Comparison of ENCODE assay signal across 26 mouse cellular contexts in genomic region chr13:34934931-34935644, GRCm38 (mm10). TPM values are rescaled to one million over a fixed set of nuclear protein-coding genes. Genes with fewer than 3 reads are reported as not detected.
DNase-seq lines count a peak whose midpoint lies in the region; ATAC-seq and TF ChIP-seq lines count a peak whose summit lies in the region.
"Had no signal": no experiment of that assay in that cellular context is flagged by ENCODE, and none has a peak within 500 bp of the region (broad histone marks: within the 10 kb centered on the region; RNA-seq: fewer than 3 reads in every experiment).

No protein-coding gene starts in this region.

- H3K9ac ChIP-seq in forebrain, embryonic 15.5 days (replicated peaks), result no peak overlapping the region
- H3K9ac ChIP-seq in forebrain, embryonic 11.5 days (ENCODE audit: low read length), result no peak overlapping the region
- no peak overlapping the region for H3K9ac ChIP-seq in limb, embryonic 14.5 days (ENCODE audit: low read depth, low read length, severe bottlenecking)
- H3K9ac ChIP-seq in forebrain, embryonic 16.5 days (replicated peaks; ENCODE audit: low read depth, low read length), result no peak overlapping the region
- H3K9ac ChIP-seq: embryonic facial prominence, embryonic 15.5 days; neural tube, embryonic 12.5 days had no signal

- H3K27me3 ChIP-seq in forebrain, embryonic 15.5 days, result no peaks in the 10 kb centered on the region
- H3K27me3 ChIP-seq in forebrain, embryonic 11.5 days (ENCODE audit: control insufficient read depth, insufficient read depth, low read length), result no peaks in the 10 kb centered on the region
- no peaks in the 10 kb centered on the region for H3K27me3 ChIP-seq in limb, embryonic 14.5 days (ENCODE audit: control insufficient read depth, insufficient read depth, low read length)
- H3K27me3 ChIP-seq in limb, embryonic 10.5 days (ENCODE audit: low read depth, poor library complexity, severe bottlenecking), result no peaks in the 10 kb centered on the region
- H3K27me3 ChIP-seq in forebrain, embryonic 16.5 days (replicated peaks; ENCODE audit: control insufficient read depth, insufficient read depth, low read length), result no peaks in the 10 kb centered on the region
- H3K27me3 ChIP-seq: embryonic facial prominence, embryonic 15.5 days; neural tube, embryonic 12.5 days had no signal

- TF ChIP-seq POLR2A in limb, embryonic 14.5 days (IDR thresholded peaks at IDR 0.05; ENCODE audit: borderline replicate concordance, extremely low read depth, insufficient read depth, insufficient read length), result no peak

- no peaks in the 10 kb centered on the region for H3K36me3 ChIP-seq in forebrain, embryonic 15.5 days
- no peaks in the 10 kb centered on the region for H3K36me3 ChIP-seq in forebrain, embryonic 11.5 days (ENCODE audit: control insufficient read depth, insufficient read depth, low read length)
- no peaks in the 10 kb centered on the region for H3K36me3 ChIP-seq in limb, embryonic 14.5 days (ENCODE audit: control insufficient read depth, insufficient read depth, low read length)
- H3K36me3 ChIP-seq in limb, embryonic 10.5 days, result no peaks in the 10 kb centered on the region
- H3K36me3 ChIP-seq in forebrain, embryonic 16.5 days (ENCODE audit: control insufficient read depth, insufficient read depth), result no peaks in the 10 kb centered on the region
- H3K36me3 ChIP-seq: embryonic facial prominence, embryonic 15.5 days; hindbrain, embryonic 10.5 days; neural tube, embryonic 12.5 days had no signal

- DNase-seq in forebrain, embryonic 11.5 days (ENCODE audit: low spot score), result no peak
- DNase-seq in limb, embryonic 14.5 days (ENCODE audit: low spot score), result peak; percentile 44
- no peak for DNase-seq in limb, embryonic 10.5 days (ENCODE audit: low spot score)
- DNase-seq in brain, adult 2 months (ENCODE audit: low read depth, low spot score), result peak; percentile 34
- no peak for DNase-seq in gastrocnemius, postnatal 25 days
- DNase-seq in T-cell, adult 2 months (ENCODE audit: low spot score), result no peak
- DNase-seq: B cell, adult 2 months; cerebellum, adult 9-11 months; kidney, adult 2 months; kidney, postnatal 10 days; lung, adult 18-20 months; lung, postnatal 4 days; thymus, postnatal 25 days had no signal

- H3K9me3 ChIP-seq in forebrain, embryonic 15.5 days, result no peaks in the 10 kb centered on the region
- no peaks in the 10 kb centered on the region for H3K9me3 ChIP-seq in forebrain, embryonic 11.5 days (ENCODE audit: control insufficient read depth, low read length)
- no peaks in the 10 kb centered on the region for H3K9me3 ChIP-seq in limb, embryonic 14.5 days (ENCODE audit: control insufficient read depth, low read length)
- H3K9me3 ChIP-seq in limb, embryonic 10.5 days (replicated peaks), result no peaks in the 10 kb centered on the region
- H3K9me3 ChIP-seq in forebrain, embryonic 16.5 days (ENCODE audit: control insufficient read depth, low read length), result no peaks in the 10 kb centered on the region
- H3K9me3 ChIP-seq: embryonic facial prominence, embryonic 15.5 days; hindbrain, embryonic 10.5 days; neural tube, embryonic 12.5 days had no signal

- peak; percentile 76 for ATAC-seq in forebrain, embryonic 15.5 days (replicated peaks)
- ATAC-seq in forebrain, embryonic 11.5 days (replicated peaks; ENCODE audit: low FRiP score), result no peak
- no peak; the same call in 1 of the 2 replicates for ATAC-seq in limb, embryonic 14.5 days (ENCODE audit: low FRiP score, low read depth)
- peak; percentile 81 for ATAC-seq in forebrain, embryonic 16.5 days

- H3K27ac ChIP-seq in forebrain, embryonic 15.5 days (replicated peaks), result peak overlapping the region; percentile 32; the same call in 1 of the 2 replicates
- H3K27ac ChIP-seq in forebrain, embryonic 11.5 days (ENCODE audit: low read depth, low read length), result no peak overlapping the region
- H3K27ac ChIP-seq in limb, embryonic 14.5 days (replicated peaks; ENCODE audit: low read depth, low read length), result no peak overlapping the region
- no peak overlapping the region for H3K27ac ChIP-seq in limb, embryonic 10.5 days
- H3K27ac ChIP-seq in forebrain, embryonic 16.5 days (ENCODE audit: low read length), result no peak overlapping the region
- H3K27ac ChIP-seq: embryonic facial prominence, embryonic 15.5 days; hindbrain, embryonic 10.5 days; neural tube, embryonic 12.5 days had no signal

- no peak overlapping the region for H3K4me3 ChIP-seq in forebrain, embryonic 15.5 days
- no peak overlapping the region for H3K4me3 ChIP-seq in forebrain, embryonic 11.5 days (ENCODE audit: low read depth, low read length)
- no peak overlapping the region for H3K4me3 ChIP-seq in limb, embryonic 14.5 days (replicated peaks; ENCODE audit: low read length)
- no peak overlapping the region for H3K4me3 ChIP-seq in limb, embryonic 10.5 days
- no peak overlapping the region for H3K4me3 ChIP-seq in forebrain, embryonic 16.5 days (replicated peaks; ENCODE audit: low read length)
- H3K4me3 ChIP-seq: embryonic facial prominence, embryonic 15.5 days; hindbrain, embryonic 10.5 days; neural tube, embryonic 12.5 days had no signal

- WGBS in forebrain, embryonic 15.5 days, result 55% methylated on average over 10 of the region's 10 CpGs
- WGBS in forebrain, embryonic 11.5 days, result 84% methylated on average over 10 of the region's 10 CpGs
- 43% methylated on average over 10 of the region's 10 CpGs for WGBS in limb, embryonic 14.5 days
- WGBS in limb, embryonic 10.5 days, result 86% methylated on average over 10 of the region's 10 CpGs
- WGBS in forebrain, embryonic 16.5 days, result 47% methylated on average over 10 of the region's 10 CpGs

- no peaks in the 10 kb centered on the region for H3K4me1 ChIP-seq in forebrain, embryonic 15.5 days
- H3K4me1 ChIP-seq in forebrain, embryonic 11.5 days (replicated peaks; ENCODE audit: control insufficient read depth, insufficient read depth, low read length), result no peaks in the 10 kb centered on the region
- H3K4me1 ChIP-seq in limb, embryonic 14.5 days (ENCODE audit: control insufficient read depth, insufficient read depth, low read length), result no peaks in the 10 kb centered on the region
- H3K4me1 ChIP-seq in limb, embryonic 10.5 days, result no peaks in the 10 kb centered on the region
- H3K4me1 ChIP-seq in forebrain, embryonic 16.5 days (replicated peaks; ENCODE audit: control insufficient read depth, insufficient read depth, low read length), result no peaks in the 10 kb centered on the region; the same call in 1 of the 2 replicates
- H3K4me1 ChIP-seq: embryonic facial prominence, embryonic 15.5 days; hindbrain, embryonic 10.5 days; neural tube, embryonic 12.5 days had no signal

- H3K4me2 ChIP-seq in forebrain, embryonic 15.5 days (replicated peaks), result no peak overlapping the region
- H3K4me2 ChIP-seq in forebrain, embryonic 11.5 days (ENCODE audit: low read depth, low read length, severe bottlenecking), result no peak overlapping the region
- H3K4me2 ChIP-seq in limb, embryonic 14.5 days (replicated peaks; ENCODE audit: low read depth, low read length, severe bottlenecking), result no peak overlapping the region
- no peak overlapping the region for H3K4me2 ChIP-seq in forebrain, embryonic 16.5 days (ENCODE audit: low read length)
- H3K4me2 ChIP-seq: embryonic facial prominence, embryonic 15.5 days; liver, embryonic 11.5 days; neural tube, embryonic 12.5 days had no signal

RNA-seq across cellular contexts. Expression of gene 4933417A18Rik, which starts 10.9 kb away (rescaled TPM):
- polyA plus RNA-seq in forebrain, embryonic 15.5 days (2015; fragmentation: Nextera tagmentation; extraction: Ambion mirVana), result not detected in 2 replicates
- polyA plus RNA-seq in forebrain, embryonic 11.5 days (2014; fragmentation: Nextera tagmentation; extraction: Ambion mirVana), result not detected in 2 replicates
- not detected in 2 replicates for polyA plus RNA-seq in limb, embryonic 14.5 days (2012; rRNA removed)
- polyA plus RNA-seq in limb, embryonic 14.5 days (2014; fragmentation: Nextera tagmentation; extraction: Ambion mirVana), result not detected in 2 replicates
- not detected in 2 replicates for polyA plus RNA-seq in limb, embryonic 10.5 days (2016; fragmentation: Nextera tagmentation; extraction: Ambion mirVana)
- polyA plus RNA-seq in forebrain, embryonic 16.5 days (2015; fragmentation: Nextera tagmentation; extraction: Ambion mirVana), result not detected in 2 replicates
- total RNA-seq in gastrocnemius, postnatal 25 days (2021), result not detected
- total RNA-seq: adrenal gland, adult 18-20 months; adrenal gland, postnatal 4 days; gastrocnemius, postnatal 4 days; layer of hippocampus, postnatal 10 days; left cerebral cortex, postnatal 36 days had no signal
- polyA plus RNA-seq: embryonic facial prominence, embryonic 15.5 days; heart, embryonic 16.5 days; hindbrain, embryonic 10.5 days; kidney, adult 2 months; liver, embryonic 11.5 days; neural tube, embryonic 12.5 days; small intestine, adult 2 months had no signal

RNA-seq across cellular contexts. Expression of gene Fam217a, which starts 11.0 kb away (rescaled TPM):
- 0.71 and 0.97 TPM in 2 replicates for polyA plus RNA-seq in forebrain, embryonic 15.5 days (2015; fragmentation: Nextera tagmentation; extraction: Ambion mirVana)
- 0.60 and 0.69 TPM in 2 replicates for polyA plus RNA-seq in forebrain, embryonic 11.5 days (2014; fragmentation: Nextera tagmentation; extraction: Ambion mirVana)
- polyA plus RNA-seq in limb, embryonic 14.5 days (2012; rRNA removed), result 0.76 and 1.2 TPM in 2 replicates
- polyA plus RNA-seq in limb, embryonic 14.5 days (2014; fragmentation: Nextera tagmentation; extraction: Ambion mirVana), result 0.73 and 1.0 TPM in 2 replicates
- polyA plus RNA-seq in limb, embryonic 10.5 days (2016; fragmentation: Nextera tagmentation; extraction: Ambion mirVana), result 0.70 and 1.3 TPM in 2 replicates
- polyA plus RNA-seq in forebrain, embryonic 16.5 days (2015; fragmentation: Nextera tagmentation; extraction: Ambion mirVana), result 0.30 and 0.65 TPM in 2 replicates
- total RNA-seq in gastrocnemius, postnatal 25 days (2021), result not detected
- polyA plus RNA-seq: small intestine, adult 2 months had no signal

RNA-seq across cellular contexts. Expression of gene Eci3, which starts 28.5 kb away (rescaled TPM):
- 0.15 and 0.41 TPM in 2 replicates for polyA plus RNA-seq in forebrain, embryonic 15.5 days (2015; fragmentation: Nextera tagmentation; extraction: Ambion mirVana)
- 0.43 and 0.59 TPM in 2 replicates for polyA plus RNA-seq in forebrain, embryonic 11.5 days (2014; fragmentation: Nextera tagmentation; extraction: Ambion mirVana)
- polyA plus RNA-seq in limb, embryonic 14.5 days (2012; rRNA removed), result 0.78 and 0.94 TPM in 2 replicates
- polyA plus RNA-seq in limb, embryonic 14.5 days (2014; fragmentation: Nextera tagmentation; extraction: Ambion mirVana), result 1.2 TPM in 2 replicates
- 0.15 TPM in 1 of 2 replicates, not detected in the other for polyA plus RNA-seq in limb, embryonic 10.5 days (2016; fragmentation: Nextera tagmentation; extraction: Ambion mirVana)
- polyA plus RNA-seq in forebrain, embryonic 16.5 days (2015; fragmentation: Nextera tagmentation; extraction: Ambion mirVana), result 0.42 TPM in 1 of 2 replicates, not detected in the other
- under 1 TPM; 0.75 to 0.90 TPM for total RNA-seq in gastrocnemius, postnatal 25 days (2021)

RNA-seq across cellular contexts. Expression of gene Prpf4b, which starts 60.0 kb away (rescaled TPM):
- 68.4 and 69.6 TPM in 2 replicates for polyA plus RNA-seq in forebrain, embryonic 15.5 days (2015; fragmentation: Nextera tagmentation; extraction: Ambion mirVana)
- polyA plus RNA-seq in forebrain, embryonic 11.5 days (2014; fragmentation: Nextera tagmentation; extraction: Ambion mirVana), result 98.7 and 107 TPM in 2 replicates
- 112 and 155 TPM in 2 replicates for polyA plus RNA-seq in limb, embryonic 14.5 days (2012; rRNA removed)
- polyA plus RNA-seq in limb, embryonic 14.5 days (2014; fragmentation: Nextera tagmentation; extraction: Ambion mirVana), result 81.1 and 88.5 TPM in 2 replicates
- 51.2 and 62.5 TPM in 2 replicates for polyA plus RNA-seq in limb, embryonic 10.5 days (2016; fragmentation: Nextera tagmentation; extraction: Ambion mirVana)
- polyA plus RNA-seq in forebrain, embryonic 16.5 days (2015; fragmentation: Nextera tagmentation; extraction: Ambion mirVana), result 65.8 and 67.8 TPM in 2 replicates
- 10 to 100 TPM; 26.9 to 27.3 TPM for total RNA-seq in gastrocnemius, postnatal 25 days (2021)

Comparison
In these comparisons a context has a peak if more than half of its experiments do, and no peak if none do; other contexts are left out.
1. ATAC-seq: peak in forebrain, embryonic 15.5 days (single experiment) and forebrain, embryonic 16.5 days (single experiment); none in forebrain, embryonic 11.5 days (single experiment) and limb, embryonic 14.5 days (single experiment).
2. DNase-seq: peak in limb, embryonic 14.5 days (single experiment) and brain, adult 2 months (single experiment); none in forebrain, embryonic 11.5 days (single experiment), limb, embryonic 10.5 days (single experiment), gastrocnemius, postnatal 25 days (single experiment) and T-cell, adult 2 months (single experiment).